Mouse (Mus musculus) Patski (cell line): Measurements from ENCODE around the gene Rap1gap2. TPM values are rescaled to one million over a fixed set of nuclear protein-coding genes. Genes with fewer than 3 reads are reported as not detected.

ENCODE experiments used
- ATAC-seq: fragments of 100-300 bp; one replicate; pipeline ENCODE4 v1.8.0; 2021
- CTCF ChIA-PET: fragments of 350-600 bp; sonication (Branson Sonifier 250); formaldehyde crosslinking; loops from one replicate; lab custom pipeline; 2022; ENCODE audit warnings: inconsistent platforms; lab: Charles Lee
- POLR2A ChIA-PET: fragments of 350-600 bp; sonication (Branson Sonifier 250); formaldehyde crosslinking; loops from one replicate; lab custom pipeline; 2022; ENCODE audit warnings: antibody characterized with exemption, inconsistent platforms; lab: Charles Lee
- DNase-seq: peaks from one replicate; pipeline ENCODE4 v3.0.0-alpha.2; 2011; ENCODE audit warnings: low read depth, low spot score
- H3K27me3 ChIP-seq: fragments of 371-371 bp; one replicate; pipeline ENCODE4 v1.5.1; 2021
- CTCF ChIP-seq: fragments of 100-300 bp; IDR thresholded peaks from one replicate; pipeline ENCODE4 v1.5.1; 2021
- in situ Hi-C: fragments of 300-500 bp; cut with MboI; formaldehyde crosslinking; loops from 3 replicates; pipeline ENCODE4 v1.11.1; 2018; ENCODE audit warnings: low pct_unique_long_range_greater_than_20kb, mixed read lengths
- polyA plus RNA-seq: library from polyadenylated mRNA; unstranded; gene quantifications from one replicate; pipeline ENCODE4 v1.2.3, GENCODE M21; 2021

Gene Rap1gap2
- polyA plus RNA-seq, 1 experiment from 2014 or later: 21.1 TPM

DNA sequence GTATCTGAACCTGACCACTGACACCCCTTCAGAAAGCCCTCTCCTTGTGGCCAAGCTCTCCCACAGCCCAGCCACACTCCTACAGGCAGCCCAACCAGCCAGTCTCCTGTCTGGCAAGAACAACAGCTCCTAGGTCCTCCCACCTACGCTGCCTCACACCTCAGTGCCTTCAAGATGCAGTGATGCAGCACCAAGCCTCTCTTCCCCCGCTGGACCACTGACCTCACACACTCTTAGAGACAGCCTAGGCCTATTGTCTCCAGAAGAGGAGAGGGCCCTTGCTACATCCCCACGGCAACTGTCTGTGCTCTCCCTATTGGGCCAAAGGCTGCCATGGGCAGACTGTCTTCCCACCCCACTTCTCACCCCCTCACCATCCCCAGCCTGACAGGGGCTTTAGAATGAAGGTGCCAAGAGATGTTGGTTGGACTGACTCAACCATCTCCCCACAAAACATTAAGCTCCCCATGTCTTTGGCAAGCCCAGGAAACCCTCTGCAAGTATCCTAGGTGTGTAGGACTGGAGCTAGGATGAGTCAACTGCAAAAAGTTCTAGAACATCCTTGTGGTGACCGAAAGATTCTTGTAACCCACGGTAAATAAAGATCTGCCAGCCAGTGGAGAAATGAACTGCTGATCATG, 50.8 kb downstream of the Rap1gap2 start:
- peak; percentile 63 for ATAC-seq
- in situ Hi-C loops: no loop called here
- CTCF ChIA-PET: interaction anchor here (1.3 to 1.7 kb wide), 6 partner anchors 10 to 75 kb away, joined by 3 to 8 read pairs (median 4); no protein-coding TSS in a partner anchor
- POLR2A ChIA-PET: no interaction called here
- H3K27me3 ChIP-seq: no peaks in the 10 kb centered on the region
- DNase-seq: no peak
- no peak for TF ChIP-seq CTCF

GRCm38 (mm10) chr11:74558933-74559332, 51.8 kb downstream of the Rap1gap2 start:
- in situ Hi-C loops: no loop called here

GRCm38 (mm10) chr11:74557456-74558230, 53.1 kb downstream of the Rap1gap2 start:
- ATAC-seq (peak; percentile 34), DNase-seq (no peak)

More at GRCm38 (mm10) chr11:74558933-74559332, 51.8 kb downstream of the Rap1gap2 start:
- CTCF ChIA-PET: interaction anchor here (1.2 to 1.8 kb wide), 7 partner anchors 9 to 76 kb away, joined by 3 to 8 read pairs (median 4); no protein-coding TSS in a partner anchor
- H3K27me3 ChIP-seq: no peaks in the 10 kb centered on the region
- POLR2A ChIA-PET: no interaction called here
- DNase-seq: no peak
- TF ChIP-seq CTCF: no peak
- no peak for ATAC-seq

GRCm38 (mm10) chr11:74555716-74556374, 54.9 kb downstream of the Rap1gap2 start:
- ChIA-PET CTCF (interaction anchor here (0.7 to 1.9 kb wide), 4 partner anchors 8 to 179 kb away, joined by 3 to 5 read pairs (median 4); no protein-coding TSS in a partner anchor), POLR2A (interaction anchor here (0.6 to 1.3 kb wide), 3 partner anchors 10 to 79 kb away, joined by 3 to 4 read pairs (median 3); no protein-coding TSS in a partner anchor)
- in situ Hi-C loops: no loop called here
- no peak for TF ChIP-seq CTCF
- no peak for DNase-seq
- ATAC-seq: peak; percentile 48
- no peaks in the 10 kb centered on the region for H3K27me3 ChIP-seq

More at GRCm38 (mm10) chr11:74557456-74558230, 53.1 kb downstream of the Rap1gap2 start:
- ChIA-PET CTCF (interaction anchor here (1.0 to 1.8 kb wide), 4 partner anchors 10 to 77 kb away, joined by 3 to 6 read pairs (median 4); no protein-coding TSS in a partner anchor), POLR2A (interaction anchor here (0.6 to 1.3 kb wide), 3 partner anchors 11 to 18 kb away, joined by 3 to 4 read pairs (median 4); no protein-coding TSS in a partner anchor)
- TF ChIP-seq CTCF: no peak
- no peaks in the 10 kb centered on the region for H3K27me3 ChIP-seq
- in situ Hi-C loops: no loop called here

DNA sequence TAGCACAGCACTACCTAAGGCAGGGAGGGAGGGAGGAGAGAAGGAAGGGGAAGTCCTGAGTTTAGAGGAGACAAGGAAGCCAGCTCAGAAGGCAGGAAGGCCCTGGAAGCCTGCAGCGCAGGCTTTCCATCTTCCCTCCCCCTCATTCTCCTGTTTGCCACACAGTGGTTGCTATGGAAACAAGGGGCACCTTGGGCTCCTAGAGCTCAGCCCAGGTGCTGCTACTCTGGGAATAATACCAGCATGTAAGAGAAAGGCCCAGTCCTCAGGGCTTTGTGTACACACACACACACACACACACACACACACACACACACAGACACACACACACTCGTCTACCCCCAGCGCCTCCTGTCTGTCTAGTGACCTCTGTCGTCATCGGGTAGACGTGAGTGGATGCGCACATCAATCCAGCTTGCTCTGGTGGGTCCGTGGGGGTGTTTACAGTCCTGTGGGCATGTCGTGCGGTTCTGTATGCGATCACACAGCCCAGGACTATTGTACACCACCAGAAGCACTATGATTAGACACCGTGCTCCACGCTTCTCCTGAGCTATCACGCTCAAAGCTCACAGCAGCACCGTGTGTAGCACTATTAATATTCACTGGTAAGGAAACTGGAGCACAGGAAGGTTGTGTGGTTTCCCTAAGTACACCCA, 55.9 kb downstream of the Rap1gap2 start:
- DNase-seq (no peak), ATAC-seq (no peak)
- POLR2A ChIA-PET: interaction anchor here (0.7 kb wide), 1 partner anchor 252 kb away, joined by 3 read pairs; no protein-coding TSS in a partner anchor
- no peak for TF ChIP-seq CTCF
- in situ Hi-C loops: no loop called here
- no peaks in the 10 kb centered on the region for H3K27me3 ChIP-seq
- CTCF ChIA-PET: interaction anchor here (0.9 to 1.9 kb wide), 4 partner anchors 8 to 178 kb away, joined by 3 to 5 read pairs (median 4); no protein-coding TSS in a partner anchor

GRCm38 (mm10) chr11:74551568-74551967, 59.1 kb downstream of the Rap1gap2 start:
- in situ Hi-C loops: no loop called here
- TF ChIP-seq CTCF: no peak
- ChIA-PET CTCF (no interaction called here), POLR2A (no interaction called here)
- ATAC-seq (no peak), DNase-seq (no peak)
- no peaks in the 10 kb centered on the region for H3K27me3 ChIP-seq

DNA sequence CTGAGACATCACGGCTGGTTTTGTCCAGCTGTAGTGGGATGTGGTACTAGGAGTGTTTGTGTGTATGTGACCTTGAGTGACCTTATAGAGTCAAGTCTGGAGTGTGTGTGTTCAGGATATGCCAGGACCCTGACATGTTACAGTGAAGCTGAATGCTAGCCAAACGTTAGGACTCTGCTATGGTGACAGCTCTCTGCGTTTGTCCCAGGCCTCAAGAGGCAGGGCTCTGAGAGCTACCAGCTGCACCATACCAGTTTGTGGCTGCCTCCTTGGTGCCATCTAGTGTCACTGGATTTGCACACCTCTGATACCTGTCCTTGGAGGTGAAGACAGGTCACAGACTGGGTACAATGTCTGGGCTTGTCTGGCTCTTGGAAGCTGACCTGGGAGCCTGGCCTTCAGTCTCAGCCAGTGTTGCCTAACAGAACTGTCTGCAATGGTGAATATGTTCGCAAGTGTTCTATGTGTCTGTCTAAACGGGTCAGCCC, 60.1 kb downstream of the Rap1gap2 start:
- DNase-seq (no peak), ATAC-seq (no peak)
- ChIA-PET CTCF (interaction anchor here (0.7 to 2.6 kb wide), 4 partner anchors 9 to 84 kb away, joined by 3 to 6 read pairs (median 4); no protein-coding TSS in a partner anchor), POLR2A (interaction anchor here (0.6 kb wide), 1 partner anchor 169 kb away, joined by 3 read pairs; no protein-coding TSS in a partner anchor)
- no peak for TF ChIP-seq CTCF
- in situ Hi-C loops: no loop called here
- H3K27me3 ChIP-seq: no peaks in the 10 kb centered on the region

DNA sequence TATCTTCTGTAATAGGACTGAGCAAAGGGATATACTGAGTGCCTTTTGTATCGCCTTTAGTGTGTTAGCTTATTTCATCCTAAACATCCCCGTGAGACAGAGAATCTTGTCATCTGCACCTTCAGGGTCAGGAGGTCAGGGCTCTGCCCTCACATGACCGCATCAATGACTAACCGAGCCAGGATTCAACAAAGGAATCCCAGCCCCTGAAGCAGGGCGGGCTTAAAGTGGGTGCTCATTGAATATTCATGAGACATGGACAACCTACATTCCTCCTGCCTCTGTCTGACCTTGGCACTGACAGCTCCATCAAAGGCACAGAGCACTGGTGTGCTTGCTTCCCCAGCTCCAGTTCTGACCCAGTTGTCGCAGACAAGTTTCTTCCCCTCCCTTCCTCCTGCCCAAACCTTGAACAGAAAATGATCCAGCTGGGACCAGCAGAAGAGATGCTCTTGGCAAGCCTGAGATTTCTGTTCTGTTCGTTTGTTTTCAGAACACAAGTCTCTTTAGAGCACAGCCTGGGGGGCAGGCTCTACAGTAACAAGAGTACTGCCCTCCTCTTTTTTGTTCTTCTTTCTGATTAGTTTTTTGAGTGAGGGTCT, 61.8 kb downstream of the Rap1gap2 start:
- in situ Hi-C loops: loop anchor here (25.0 kb wide), 3 partner anchors 487 to 887 kb away; partner anchors contain the start of genes Olfr139, Olfr398, Olfr399 and Zfp616

More for the DNA sequence above, 61.8 kb downstream of the Rap1gap2 start:
- ChIA-PET CTCF (interaction anchor here (1.4 to 3.4 kb wide), 3 partner anchors 67 to 173 kb away, joined by 4 to 29 read pairs (median 6); no protein-coding TSS in a partner anchor), POLR2A (interaction anchor here (0.6 kb wide), 1 partner anchor 135 kb away, joined by 3 read pairs; no protein-coding TSS in a partner anchor)
- ATAC-seq (peak; percentile 52), DNase-seq (no peak)
- no peak for TF ChIP-seq CTCF
- no peaks in the 10 kb centered on the region for H3K27me3 ChIP-seq
